Mouse (Mus musculus) retina, embryonic 14.5 days (tissue): ENCODE data around the gene Dnmt3b.
"Not testable (repeated sequence)": the region's sequence is repeated elsewhere in the genome, so short reads cannot be mapped to it uniquely, and the experiment has no call there.

Source experiments
- DNase-seq: peaks from one replicate; pipeline ENCODE4 v3.0.0-alpha.2; 2015; ENCODE audit warnings: low spot score

Gene Dnmt3b

DNA sequence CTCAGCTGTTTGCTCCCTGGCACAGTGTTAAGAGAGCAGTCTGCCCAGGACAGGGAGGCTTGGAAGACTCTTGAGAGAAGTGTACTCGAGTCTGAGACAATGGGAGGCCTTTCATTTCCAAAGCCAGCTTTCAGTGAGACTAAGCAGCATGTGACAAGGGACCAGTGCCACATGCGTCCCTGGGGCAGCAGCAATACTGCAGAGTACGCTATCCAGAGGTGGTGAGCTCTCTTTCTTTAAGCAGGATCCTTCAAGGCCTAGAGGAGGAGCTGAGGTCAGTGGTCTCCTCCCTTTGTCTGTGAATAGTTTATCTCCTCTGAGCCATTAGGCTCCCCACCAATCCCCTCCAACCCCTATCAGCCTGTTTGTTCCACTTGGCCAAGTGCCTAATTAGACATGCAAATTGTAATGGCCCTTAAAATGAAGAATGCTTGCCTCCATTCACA lies 63.4 kb downstream of the Dnmt3b start:
- peak; percentile 49 for DNase-seq

DNA sequence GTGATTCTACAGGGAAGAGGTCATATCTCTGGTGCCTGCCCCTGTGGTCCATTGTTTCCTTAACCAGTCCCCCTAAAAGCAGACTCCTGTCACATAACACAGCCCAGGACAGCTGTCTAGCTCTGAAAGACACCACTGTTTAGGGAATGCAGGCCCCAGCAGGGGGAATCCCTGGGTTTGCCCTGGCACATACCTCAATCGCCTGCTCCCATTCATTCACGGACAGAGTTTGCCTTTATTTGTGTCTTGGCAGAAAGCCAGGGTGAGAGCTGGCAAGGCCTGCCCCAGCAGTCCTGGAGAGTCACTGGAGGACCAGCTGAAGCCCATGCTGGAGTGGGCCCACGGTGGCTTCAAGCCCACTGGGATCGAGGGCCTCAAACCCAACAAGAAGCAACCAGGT lies 64.0 kb downstream of the Dnmt3b start:
- peak; percentile 62 for DNase-seq

DNA sequence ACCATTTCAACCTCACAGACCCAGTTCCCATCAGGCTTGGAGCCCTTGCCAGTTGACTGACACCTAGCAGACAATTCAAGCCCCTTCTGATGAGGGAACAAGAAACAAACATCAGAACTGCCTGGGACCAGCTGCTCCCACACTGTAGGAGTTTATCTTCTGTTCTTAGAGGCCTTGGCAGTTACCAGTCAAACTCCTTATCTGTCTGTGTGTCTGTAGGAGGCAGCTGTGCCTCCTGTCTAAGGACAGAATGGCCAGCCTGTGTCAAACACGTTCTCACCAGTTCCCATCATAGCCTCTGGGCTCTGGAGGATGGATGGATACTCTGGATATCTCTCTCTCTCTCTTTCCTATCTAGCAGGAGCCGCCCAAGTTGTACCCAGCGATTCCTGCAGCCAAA lies 68.6 kb downstream of the Dnmt3b start:
- DNase-seq = not testable (repeated sequence)

DNA sequence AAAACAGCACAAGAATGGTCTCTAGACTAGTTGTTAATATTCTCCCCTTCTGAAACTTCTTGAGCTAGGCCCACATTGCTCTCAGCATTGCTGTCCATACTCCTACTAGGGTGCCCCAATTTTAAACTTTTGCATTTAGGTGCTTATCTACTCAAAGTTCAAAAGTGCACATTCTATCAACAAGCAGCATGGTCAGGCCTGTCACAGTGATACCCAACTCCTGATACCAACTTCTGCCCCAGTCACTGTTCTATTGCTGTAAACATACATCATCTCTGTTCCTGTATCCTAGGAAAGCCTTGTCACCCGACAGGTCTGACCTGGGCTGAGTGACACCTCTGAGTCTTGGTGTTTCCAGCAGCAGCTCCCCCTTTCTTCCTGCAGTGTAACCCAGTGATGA lies 73.8 kb downstream of the Dnmt3b start:
- no peak for DNase-seq

DNA sequence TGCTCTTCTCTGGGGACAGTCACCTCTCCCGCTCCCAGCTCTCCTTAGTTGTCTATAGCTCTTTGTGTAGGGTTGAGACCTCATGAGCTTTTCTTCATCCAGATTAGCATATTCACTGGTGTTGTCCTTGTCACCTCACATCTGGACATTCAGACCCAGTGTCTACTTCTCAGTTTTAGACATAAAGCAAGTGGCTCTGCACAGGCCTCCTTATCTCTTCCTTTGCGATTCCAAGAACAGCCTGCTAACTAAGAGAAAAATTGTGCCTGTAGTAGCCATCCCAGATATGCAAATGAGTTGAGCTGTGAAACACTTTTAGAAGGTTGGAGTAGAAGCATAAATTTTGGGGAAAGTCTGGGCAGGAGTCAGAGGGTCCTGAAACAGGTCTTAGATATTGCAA lies 75.2 kb downstream of the Dnmt3b start:
- DNase-seq = no peak

DNA sequence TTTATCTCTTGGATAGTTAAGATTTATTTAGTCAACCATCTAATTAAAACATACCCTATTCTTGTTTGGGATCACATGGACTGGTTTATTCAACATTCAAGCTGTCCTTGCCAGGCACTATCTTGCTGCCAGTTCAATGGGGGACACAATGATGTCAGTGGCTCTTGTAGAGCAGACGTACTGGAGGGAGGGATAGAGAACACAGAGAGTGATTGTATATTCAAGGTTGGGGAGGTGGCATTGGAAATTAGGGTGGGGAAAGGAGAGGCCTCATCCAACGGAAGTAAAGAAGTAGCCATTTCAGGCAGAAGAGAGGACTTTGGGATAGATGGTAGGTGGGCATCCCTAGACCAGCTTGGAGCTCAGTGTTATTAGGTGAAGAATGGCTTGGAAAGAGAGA lies 75.6 kb downstream of the Dnmt3b start:
- DNase-seq = no peak

DNA sequence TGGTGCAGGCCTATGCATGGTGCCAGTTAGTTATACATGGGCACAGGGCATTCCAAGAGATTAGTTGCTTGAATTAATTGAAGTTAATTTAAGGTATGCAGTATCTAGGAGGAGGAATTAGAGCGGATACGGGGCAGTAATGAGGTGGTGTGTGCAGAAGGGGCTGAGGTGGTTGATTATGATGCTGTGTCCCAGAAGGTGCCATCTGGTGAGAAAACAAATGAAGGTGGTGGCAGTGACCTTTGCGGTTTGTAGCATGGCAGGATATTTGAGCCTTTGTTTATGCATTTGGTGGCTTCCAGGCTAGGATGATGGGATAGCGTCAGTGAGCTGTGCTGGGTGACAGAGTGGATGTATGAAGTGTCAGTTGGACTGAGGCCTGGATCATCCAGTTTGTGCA lies 76.0 kb downstream of the Dnmt3b start:
- no peak for DNase-seq

DNA sequence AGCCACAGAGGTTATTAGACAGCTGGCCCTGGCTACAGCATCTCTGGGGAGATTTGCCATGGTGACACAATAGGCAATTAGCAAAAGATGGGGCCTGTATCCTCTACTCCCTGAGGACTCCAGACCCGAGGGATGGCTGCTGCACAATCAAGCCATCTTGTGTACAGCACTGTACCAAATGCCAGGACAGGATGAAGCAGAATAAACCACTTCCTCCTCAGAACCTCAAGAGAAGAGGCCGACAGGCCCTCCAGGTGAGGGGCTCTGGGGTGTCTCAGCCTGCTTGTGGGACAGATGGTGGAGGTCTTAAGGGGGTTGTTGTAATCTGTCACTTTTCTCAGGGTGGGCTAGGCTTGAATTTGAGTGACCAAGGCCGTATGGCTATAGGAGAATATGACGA lies 84.8 kb downstream of the Dnmt3b start:
- DNase-seq = no peak
